Mouse (Mus musculus): ENCODE measurements around the gene Col4a4. TPM values are rescaled to one million over a fixed set of nuclear protein-coding genes. Genes with fewer than 3 reads are reported as not detected.

Col4a4 gene
- 0.31 and 0.38 TPM in 2 replicates for polyA plus RNA-seq (2014; fragmentation: Nextera tagmentation; extraction: Ambion mirVana)

DNA sequence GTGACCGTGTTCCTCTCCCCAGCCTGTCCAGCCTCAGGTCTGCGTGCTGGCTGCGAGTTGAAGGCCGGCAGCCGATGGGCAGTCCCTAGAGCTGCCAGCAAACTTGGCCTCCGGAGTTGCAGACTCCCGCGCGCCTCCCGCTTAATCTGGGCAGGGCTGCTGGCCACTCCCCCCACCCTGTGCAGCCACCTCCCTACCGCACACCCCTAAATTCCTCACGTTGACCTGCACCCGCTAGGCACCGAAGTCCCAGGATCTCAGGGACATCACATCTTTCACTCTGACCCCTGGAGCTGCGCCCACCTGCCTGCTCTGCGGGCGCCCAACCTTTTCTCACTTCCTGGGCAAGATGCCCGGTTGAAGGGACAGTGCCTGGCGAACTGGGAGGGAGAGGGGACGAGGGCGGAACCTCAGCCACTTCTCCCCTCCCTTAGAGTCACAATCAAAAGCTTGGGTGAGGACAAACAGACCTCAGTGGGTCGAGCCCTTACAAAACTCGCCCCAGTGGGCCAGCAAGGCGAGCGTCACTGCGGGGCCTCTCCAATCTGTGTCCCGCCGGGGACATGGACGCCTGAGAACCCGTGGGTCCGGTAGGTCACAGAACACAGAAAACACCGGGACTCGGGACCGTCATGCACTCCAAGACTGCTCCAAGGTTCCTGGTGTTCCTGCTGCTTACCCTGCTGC is at the start of gene Col4a4, which contains the start of gene Col4a3:
TSS of gene Col4a4 (minus strand) at position 137 of the 687 bp plus-strand sequence.
TSS of gene Col4a3 (plus strand) at position 209 of the 687 bp plus-strand sequence.
- peaks cover 27% of the 10 kb centered on the region for H3K27me3 ChIP-seq (ENCODE audit: control insufficient read depth, insufficient read depth, low read length)
- no peaks in the 10 kb centered on the region for H3K36me3 ChIP-seq (ENCODE audit: control insufficient read depth, insufficient read depth, low read length)
- ATAC-seq (replicated peaks; ENCODE audit: insufficient number of reproducible peaks, low FRiP score, low TSS enrichment), result no peak

GRCm38 (mm10) chr1:82636321-82636720 is 49.7 kb upstream of the Col4a4 start:
- Histone ChIP-seq H3K4me2 (no peak overlapping the region), H3K27ac (ENCODE audit: low read depth, low read length) (no peak overlapping the region), H3K27me3 (ENCODE audit: control insufficient read depth, insufficient read depth, low read length) (0 out of 2 replicates have a peak, but pooled peaks cover 3% of the 10 kb centered on the region), H3K4me1 (ENCODE audit: control insufficient read depth, insufficient read depth, low read length) (0 out of 2 replicates have a peak, but pooled peaks cover 4% of the 10 kb centered on the region), H3K4me3 (ENCODE audit: low read depth, low read length) (no peak overlapping the region), H3K36me3 (ENCODE audit: control insufficient read depth, insufficient read depth, low read length) (no peaks in the 10 kb centered on the region), H3K9me3 (replicated peaks; ENCODE audit: control insufficient read depth, low read length) (no peaks in the 10 kb centered on the region), H3K9ac (ENCODE audit: low read depth, low read length) (no peak overlapping the region)
- no peak for ATAC-seq (replicated peaks; ENCODE audit: insufficient number of reproducible peaks, low FRiP score, low TSS enrichment)
- WGBS (ENCODE audit: insufficient replicate concordance), result 82% methylated on average over 4 of the region's 4 CpGs

More for the DNA sequence above, at the start of gene Col4a4, which contains the start of gene Col4a3:
- H3K4me1 ChIP-seq (ENCODE audit: control insufficient read depth, insufficient read depth, low read length), result 0 out of 2 replicates have a peak, but pooled peaks cover 5% of the 10 kb centered on the region
- H3K27ac ChIP-seq (ENCODE audit: low read depth, low read length), result no peak within 1 kb of the TSS
- peak within 1 kb of the TSS; percentile 50 for H3K4me3 ChIP-seq (ENCODE audit: low read depth, low read length)
- 3% methylated on average over 32 of the region's 34 CpGs for WGBS (ENCODE audit: insufficient replicate concordance)
- no peaks in the 10 kb centered on the region for H3K9me3 ChIP-seq (replicated peaks; ENCODE audit: control insufficient read depth, low read length)
- H3K4me2 ChIP-seq, result peak within 1 kb of the TSS; percentile 89
- peak within 1 kb of the TSS; percentile 49; the same call in 1 of the 2 replicates for H3K9ac ChIP-seq (ENCODE audit: low read depth, low read length)

GRCm38 (mm10) chr1:82635254-82635620 is 48.6 kb upstream of the Col4a4 start:
- 90% methylated on average over 9 of the region's 9 CpGs for WGBS (ENCODE audit: insufficient replicate concordance)
- Histone ChIP-seq H3K27ac (ENCODE audit: low read depth, low read length) (no peak overlapping the region), H3K9me3 (replicated peaks; ENCODE audit: control insufficient read depth, low read length) (no peaks in the 10 kb centered on the region), H3K36me3 (ENCODE audit: control insufficient read depth, insufficient read depth, low read length) (no peaks in the 10 kb centered on the region), H3K9ac (ENCODE audit: low read depth, low read length) (no peak overlapping the region), H3K4me1 (ENCODE audit: control insufficient read depth, insufficient read depth, low read length) (0 out of 2 replicates have a peak, but pooled peaks cover 4% of the 10 kb centered on the region), H3K27me3 (ENCODE audit: control insufficient read depth, insufficient read depth, low read length) (0 out of 2 replicates have a peak, but pooled peaks cover 3% of the 10 kb centered on the region), H3K4me2 (no peak overlapping the region), H3K4me3 (ENCODE audit: low read depth, low read length) (no peak overlapping the region)
- ATAC-seq (replicated peaks; ENCODE audit: insufficient number of reproducible peaks, low FRiP score, low TSS enrichment), result no peak

- H3K27ac ChIP-seq (ENCODE audit: low read depth, low read length), result no peak overlapping the region
- no peak for ATAC-seq (replicated peaks; ENCODE audit: insufficient number of reproducible peaks, low FRiP score, low TSS enrichment)
- no peaks in the 10 kb centered on the region for H3K36me3 ChIP-seq (ENCODE audit: control insufficient read depth, insufficient read depth, low read length)
- H3K9me3 ChIP-seq (replicated peaks; ENCODE audit: control insufficient read depth, low read length), result no peaks in the 10 kb centered on the region
- WGBS (ENCODE audit: insufficient replicate concordance), result 81% methylated on average over 19 of the region's 19 CpGs
- H3K9ac ChIP-seq (ENCODE audit: low read depth, low read length), result no peak overlapping the region
- 0 out of 2 replicates have a peak, but pooled peaks cover 3% of the 10 kb centered on the region for H3K27me3 ChIP-seq (ENCODE audit: control insufficient read depth, insufficient read depth, low read length)
- H3K4me2 ChIP-seq, result no peak overlapping the region
- no peak overlapping the region for H3K4me3 ChIP-seq (ENCODE audit: low read depth, low read length)
- 0 out of 2 replicates have a peak, but pooled peaks cover 4% of the 10 kb centered on the region for H3K4me1 ChIP-seq (ENCODE audit: control insufficient read depth, insufficient read depth, low read length)
These were observed 48.0 kb upstream of the Col4a4 start for GRCm38 (mm10) chr1:82634545-82635253.

DNA sequence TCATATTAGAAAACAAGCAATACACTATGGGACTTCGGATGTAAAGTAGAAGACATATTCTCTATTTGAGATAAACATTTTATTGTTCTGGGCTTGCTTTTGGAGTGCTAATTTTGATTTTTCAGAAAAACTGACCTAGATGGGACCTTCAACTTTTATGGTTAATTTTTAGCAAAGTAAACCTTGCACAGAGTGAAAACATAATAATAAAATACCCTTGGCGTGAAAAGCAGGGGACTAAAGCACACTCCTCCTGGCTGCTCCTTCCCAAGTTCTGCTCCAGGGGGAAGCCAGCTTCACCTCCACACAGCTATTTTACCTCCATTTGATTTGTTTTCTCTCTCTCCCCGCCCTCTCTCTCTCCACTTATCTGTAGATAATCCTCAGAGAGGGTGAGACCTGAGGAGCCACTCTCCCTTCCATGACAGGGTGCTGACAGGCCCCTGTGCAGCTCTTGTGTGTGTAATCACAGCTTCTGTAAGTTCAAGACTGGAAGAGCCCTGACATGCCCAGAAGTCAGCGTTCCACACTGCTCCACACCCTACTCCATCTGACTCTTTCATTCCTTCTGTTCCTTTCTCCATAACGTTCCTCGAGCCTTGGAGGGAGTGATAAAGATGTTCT is 44.6 kb upstream of the Col4a4 start:
- H3K36me3 ChIP-seq (ENCODE audit: control insufficient read depth, insufficient read depth, low read length), result no peaks in the 10 kb centered on the region
- H3K4me3 ChIP-seq (ENCODE audit: low read depth, low read length), result no peak overlapping the region
- WGBS (ENCODE audit: insufficient replicate concordance), result 20% methylated on average over 6 of the region's 6 CpGs
- H3K4me2 ChIP-seq, result no peak overlapping the region
- no peaks in the 10 kb centered on the region for H3K9me3 ChIP-seq (replicated peaks; ENCODE audit: control insufficient read depth, low read length)
- no peak overlapping the region for H3K27ac ChIP-seq (ENCODE audit: low read depth, low read length)
- 0 out of 2 replicates have a peak, but pooled peaks cover 3% of the 10 kb centered on the region for H3K27me3 ChIP-seq (ENCODE audit: control insufficient read depth, insufficient read depth, low read length)
- peak; percentile 61; the same call in 1 of the 2 replicates for ATAC-seq (replicated peaks; ENCODE audit: insufficient number of reproducible peaks, low FRiP score, low TSS enrichment)
- H3K4me1 ChIP-seq (ENCODE audit: control insufficient read depth, insufficient read depth, low read length), result peaks cover 7% of the 10 kb centered on the region; the same call in 1 of the 2 replicates
- no peak overlapping the region for H3K9ac ChIP-seq (ENCODE audit: low read depth, low read length)

DNA sequence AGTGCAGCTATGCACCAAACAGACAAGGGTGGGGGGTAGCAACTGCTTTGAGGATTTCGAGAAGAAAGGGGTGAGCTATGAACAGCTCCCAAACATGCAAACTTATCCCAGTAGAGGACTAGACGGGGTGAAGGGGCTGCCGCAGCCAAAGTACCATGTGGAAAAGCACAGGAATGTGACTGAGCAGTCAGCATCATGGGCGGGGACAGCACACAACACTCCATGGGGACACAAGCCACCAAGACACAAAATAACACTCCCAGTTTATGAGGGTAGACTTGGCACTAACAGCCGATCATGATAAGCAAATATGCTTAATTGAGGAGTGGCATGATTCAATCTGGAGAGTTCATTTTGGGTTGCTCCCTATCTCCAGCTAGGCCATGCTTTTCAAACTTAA is 42.8 kb upstream of the Col4a4 start:
- ATAC-seq (replicated peaks; ENCODE audit: insufficient number of reproducible peaks, low FRiP score, low TSS enrichment), result no peak
- H3K9me3 ChIP-seq (replicated peaks; ENCODE audit: control insufficient read depth, low read length), result no peaks in the 10 kb centered on the region
- H3K27me3 ChIP-seq (ENCODE audit: control insufficient read depth, insufficient read depth, low read length), result 0 out of 2 replicates have a peak, but pooled peaks cover 2% of the 10 kb centered on the region
- WGBS (ENCODE audit: insufficient replicate concordance), result 74% methylated on average over 5 of the region's 5 CpGs
- no peak overlapping the region for H3K9ac ChIP-seq (ENCODE audit: low read depth, low read length)
- H3K4me2 ChIP-seq, result no peak overlapping the region
- peaks cover 6% of the 10 kb centered on the region; the same call in 1 of the 2 replicates for H3K4me1 ChIP-seq (ENCODE audit: control insufficient read depth, insufficient read depth, low read length)
- H3K4me3 ChIP-seq (ENCODE audit: low read depth, low read length), result no peak overlapping the region
- H3K27ac ChIP-seq (ENCODE audit: low read depth, low read length), result no peak overlapping the region
- no peaks in the 10 kb centered on the region for H3K36me3 ChIP-seq (ENCODE audit: control insufficient read depth, insufficient read depth, low read length)

- H3K4me3 ChIP-seq (ENCODE audit: low read depth, low read length), result no peak overlapping the region
- H3K9me3 ChIP-seq (replicated peaks; ENCODE audit: control insufficient read depth, low read length), result no peaks in the 10 kb centered on the region
- peaks cover 4% of the 10 kb centered on the region; the same call in 1 of the 2 replicates for H3K4me1 ChIP-seq (ENCODE audit: control insufficient read depth, insufficient read depth, low read length)
- no peak for ATAC-seq (replicated peaks; ENCODE audit: insufficient number of reproducible peaks, low FRiP score, low TSS enrichment)
- WGBS (ENCODE audit: insufficient replicate concordance), result 43% methylated on average over 4 of the region's 4 CpGs
- H3K4me2 ChIP-seq, result no peak overlapping the region
- no peaks in the 10 kb centered on the region for H3K36me3 ChIP-seq (ENCODE audit: control insufficient read depth, insufficient read depth, low read length)
- H3K27ac ChIP-seq (ENCODE audit: low read depth, low read length), result no peak overlapping the region
- H3K9ac ChIP-seq (ENCODE audit: low read depth, low read length), result no peak overlapping the region
- H3K27me3 ChIP-seq (ENCODE audit: control insufficient read depth, insufficient read depth, low read length), result no peaks in the 10 kb centered on the region
These were observed 41.0 kb upstream of the Col4a4 start for GRCm38 (mm10) chr1:82627652-82628051.

DNA sequence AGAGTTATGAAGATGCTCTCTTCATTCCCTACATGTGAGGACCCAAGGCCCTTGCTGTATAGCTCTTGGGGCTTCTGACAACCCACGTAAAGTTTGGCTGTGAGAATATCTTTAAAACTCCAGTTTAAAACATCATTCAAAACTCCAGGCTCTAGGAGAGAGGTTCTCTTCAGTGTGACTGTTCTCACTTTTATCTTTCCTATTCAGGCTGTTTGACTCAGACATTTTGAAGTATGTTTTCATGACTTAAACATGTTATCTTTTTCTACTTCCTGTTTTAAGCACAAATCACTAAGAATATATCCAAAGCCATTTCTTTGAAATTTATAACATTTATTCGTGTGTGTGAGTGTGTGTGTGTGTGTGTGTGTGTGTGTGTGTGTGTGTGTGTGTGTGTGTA is 38.8 kb upstream of the Col4a4 start:
- peaks cover 4% of the 10 kb centered on the region; the same call in 1 of the 2 replicates for H3K4me1 ChIP-seq (ENCODE audit: control insufficient read depth, insufficient read depth, low read length)
- no peak overlapping the region for H3K9ac ChIP-seq (ENCODE audit: low read depth, low read length)
- H3K27ac ChIP-seq (ENCODE audit: low read depth, low read length), result no peak overlapping the region
- H3K36me3 ChIP-seq (ENCODE audit: control insufficient read depth, insufficient read depth, low read length), result no peaks in the 10 kb centered on the region
- no peak overlapping the region for H3K4me2 ChIP-seq
- no peaks in the 10 kb centered on the region for H3K9me3 ChIP-seq (replicated peaks; ENCODE audit: control insufficient read depth, low read length)
- 63% methylated on average over 2 of the region's 2 CpGs for WGBS (ENCODE audit: insufficient replicate concordance)
- H3K27me3 ChIP-seq (ENCODE audit: control insufficient read depth, insufficient read depth, low read length), result no peaks in the 10 kb centered on the region
- H3K4me3 ChIP-seq (ENCODE audit: low read depth, low read length), result no peak overlapping the region
- no peak for ATAC-seq (replicated peaks; ENCODE audit: insufficient number of reproducible peaks, low FRiP score, low TSS enrichment)
